22 mouse cellular contexts compared by ENCODE assay signal in the genomic region with DNA sequence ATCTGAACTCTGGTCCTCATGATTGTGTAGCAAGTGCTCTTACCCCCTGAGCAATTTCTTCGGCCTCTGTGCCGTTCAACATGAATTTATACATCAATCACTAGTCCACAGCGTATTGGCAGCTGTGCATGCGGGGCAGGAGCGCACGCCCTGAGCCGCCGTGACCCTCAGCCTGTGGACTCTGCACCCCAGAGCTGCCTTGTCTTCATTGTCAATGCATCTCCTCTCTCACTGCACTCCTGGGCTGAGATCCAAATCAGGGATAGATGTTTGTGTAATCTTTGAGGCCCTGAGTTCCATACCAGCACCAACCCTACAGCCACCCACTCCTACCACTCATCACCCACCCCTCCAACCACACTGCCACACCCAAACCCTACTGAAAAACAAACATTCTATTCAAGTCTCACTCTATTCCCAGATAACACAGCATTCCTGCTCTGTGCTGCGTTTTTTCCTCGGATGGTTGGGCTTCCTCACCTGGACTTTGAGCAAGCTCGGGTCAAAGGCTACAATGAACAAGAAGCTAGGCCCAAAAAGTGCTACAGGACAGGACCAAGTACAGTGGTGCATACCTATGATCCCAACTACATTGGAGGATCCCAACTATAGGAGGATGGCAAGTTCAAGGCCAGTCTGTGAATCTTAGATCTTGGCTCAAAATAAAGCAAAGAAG. TPM values are rescaled to one million over a fixed set of nuclear protein-coding genes. Genes with fewer than 3 reads are reported as not detected.
A peak's percentile ranks its signal among the peaks of the same experiment; 100 is the strongest.
DNase-seq lines count a peak whose midpoint lies in the region; ATAC-seq and TF ChIP-seq lines count a peak whose summit lies in the region.
"Had no signal": no experiment of that assay in that cellular context is flagged by ENCODE, and none has a peak within 500 bp of the region (broad histone marks: within the 10 kb centered on the region; RNA-seq: fewer than 3 reads in every experiment).

No protein-coding gene starts in this region.

- TF ChIP-seq POLR2A in kidney, adult 2 months (IDR thresholded peaks at IDR 0.05; ENCODE audit: low read depth, low read length) = no peak

- ATAC-seq in kidney, embryonic 14.5 days (ENCODE audit: low FRiP score, low TSS enrichment) = no peak
- peak; percentile 35; the same call in 1 of the 2 replicates for ATAC-seq in stomach, embryonic 15.5 days (ENCODE audit: insufficient read depth, low FRiP score, low read depth)
- no peak for ATAC-seq in stomach, postnatal 0 days (ENCODE audit: low FRiP score, low TSS enrichment)
- no peak for ATAC-seq in megakaryocyte progenitor cell, adult 5-6 weeks (replicated peaks; ENCODE audit: poor library complexity)
- ATAC-seq: forebrain, postnatal 0 days; hindbrain, postnatal 0 days had no signal

- H3K9me3 ChIP-seq in kidney, embryonic 14.5 days (ENCODE audit: control insufficient read depth, low read length) = no peaks in the 10 kb centered on the region
- no peaks in the 10 kb centered on the region for H3K9me3 ChIP-seq in stomach, embryonic 15.5 days
- no peaks in the 10 kb centered on the region for H3K9me3 ChIP-seq in stomach, postnatal 0 days (ENCODE audit: control insufficient read depth, low read length)
- H3K9me3 ChIP-seq: embryonic facial prominence, embryonic 15.5 days; heart, embryonic 13.5 days; limb, embryonic 10.5 days; midbrain, embryonic 12.5 days had no signal

- peaks cover 3% of the 10 kb centered on the region; the same call in 1 of the 2 replicates for H3K36me3 ChIP-seq in kidney, adult 2 months (ENCODE audit: control insufficient read depth, insufficient read depth, low read length)
- H3K36me3 ChIP-seq in kidney, embryonic 14.5 days (ENCODE audit: control insufficient read depth, insufficient read depth, low read length) = peaks cover 85% of the 10 kb centered on the region
- peaks cover 48% of the 10 kb centered on the region for H3K36me3 ChIP-seq in stomach, embryonic 15.5 days
- peaks cover 39% of the 10 kb centered on the region for H3K36me3 ChIP-seq in stomach, postnatal 0 days (ENCODE audit: control insufficient read depth, insufficient read depth, low read length)

- no peaks in the 10 kb centered on the region for H3K27me3 ChIP-seq in kidney, adult 2 months (replicated peaks; ENCODE audit: control insufficient read depth, insufficient read depth, low read length)
- no peaks in the 10 kb centered on the region for H3K27me3 ChIP-seq in kidney, embryonic 14.5 days (ENCODE audit: control insufficient read depth, insufficient read depth, low read length)
- no peaks in the 10 kb centered on the region for H3K27me3 ChIP-seq in stomach, embryonic 15.5 days (replicated peaks)
- no peaks in the 10 kb centered on the region for H3K27me3 ChIP-seq in stomach, postnatal 0 days (ENCODE audit: control insufficient read depth, insufficient read depth, low read length)
- H3K27me3 ChIP-seq: embryonic facial prominence, embryonic 15.5 days; heart, embryonic 13.5 days; midbrain, embryonic 12.5 days had no signal

- 58% methylated on average over 11 of the region's 11 CpGs for WGBS in kidney, adult 2 months
- 96% methylated on average over 11 of the region's 11 CpGs for WGBS in kidney, embryonic 14.5 days
- 86% methylated on average over 11 of the region's 11 CpGs for WGBS in stomach, embryonic 15.5 days
- 80% methylated on average over 11 of the region's 11 CpGs for WGBS in stomach, postnatal 0 days

- no peak overlapping the region for H3K4me3 ChIP-seq in kidney, adult 2 months (ENCODE audit: insufficient read depth, low read depth, low read length)
- H3K4me3 ChIP-seq in kidney, embryonic 14.5 days (ENCODE audit: low read length) = no peak overlapping the region
- no peak overlapping the region for H3K4me3 ChIP-seq in stomach, embryonic 15.5 days (replicated peaks)
- H3K4me3 ChIP-seq in stomach, postnatal 0 days (ENCODE audit: low read depth, low read length) = no peak overlapping the region
- H3K4me3 ChIP-seq: embryonic facial prominence, embryonic 15.5 days; heart, embryonic 13.5 days; layer of hippocampus, adult 2 months; limb, embryonic 10.5 days; midbrain, embryonic 12.5 days had no signal

- peak; percentile 86 for DNase-seq in kidney, adult 2 months
- DNase-seq in stomach, postnatal 0 days (ENCODE audit: low spot score) = no peak
- peak; percentile 57 to 65 for DNase-seq in kidney, postnatal 25 days
- DNase-seq in embryo, embryonic 10 days (ENCODE audit: low spot score) = no peak
- DNase-seq in testis, postnatal 14 days (ENCODE audit: low spot score) = no peak
- DNase-seq: cerebellum, adult 8-10 months; forebrain, postnatal 0 days; gastrocnemius, postnatal 25 days; heart, adult 18-20 months; heart, postnatal 14 days; lung, postnatal 10 days; thymus, postnatal 25 days had no signal

- no peak overlapping the region for H3K9ac ChIP-seq in kidney, embryonic 14.5 days (ENCODE audit: low read depth, low read length)
- H3K9ac ChIP-seq in stomach, embryonic 15.5 days = no peak overlapping the region
- no peak overlapping the region for H3K9ac ChIP-seq in stomach, postnatal 0 days (ENCODE audit: low read length)
- H3K9ac ChIP-seq: embryonic facial prominence, embryonic 15.5 days; forebrain, postnatal 0 days; heart, embryonic 13.5 days; liver, embryonic 14.5 days; midbrain, embryonic 12.5 days had no signal

- H3K4me1 ChIP-seq in kidney, adult 2 months (ENCODE audit: control insufficient read depth, insufficient read depth, low read length) = peaks cover 4% of the 10 kb centered on the region; the same call in 1 of the 2 replicates
- no peaks in the 10 kb centered on the region for H3K4me1 ChIP-seq in kidney, embryonic 14.5 days (ENCODE audit: control insufficient read depth, insufficient read depth, low read length)
- H3K4me1 ChIP-seq in stomach, embryonic 15.5 days = no peaks in the 10 kb centered on the region
- H3K4me1 ChIP-seq in stomach, postnatal 0 days (replicated peaks; ENCODE audit: control insufficient read depth, insufficient read depth) = no peaks in the 10 kb centered on the region
- H3K4me1 ChIP-seq: embryonic facial prominence, embryonic 15.5 days; heart, embryonic 13.5 days; limb, embryonic 10.5 days; midbrain, embryonic 12.5 days had no signal

- no peak for TF ChIP-seq CTCF in kidney, adult 2 months (conservative IDR thresholded peaks at IDR 0.05; ENCODE audit: insufficient read depth, insufficient read length, low read depth, low read length)
- TF ChIP-seq CTCF in stomach, postnatal 0 days (IDR thresholded peaks at IDR 0.05; ENCODE audit: low read depth) = no peak

- H3K27ac ChIP-seq in kidney, adult 2 months (ENCODE audit: insufficient read depth, low read depth, low read length) = no peak overlapping the region
- H3K27ac ChIP-seq in kidney, embryonic 14.5 days (ENCODE audit: low read depth, low read length) = no peak overlapping the region
- H3K27ac ChIP-seq in stomach, embryonic 15.5 days = no peak overlapping the region
- H3K27ac ChIP-seq in stomach, postnatal 0 days (replicated peaks) = no peak overlapping the region
- H3K27ac ChIP-seq: embryonic facial prominence, embryonic 15.5 days; heart, embryonic 13.5 days; hindbrain, postnatal 0 days; limb, embryonic 10.5 days; liver, embryonic 14.5 days; midbrain, embryonic 12.5 days had no signal

- no peak overlapping the region for H3K4me2 ChIP-seq in kidney, embryonic 14.5 days (replicated peaks; ENCODE audit: low read depth, low read length)
- H3K4me2 ChIP-seq in stomach, embryonic 15.5 days = no peak overlapping the region
- no peak overlapping the region for H3K4me2 ChIP-seq in stomach, postnatal 0 days (replicated peaks; ENCODE audit: low read depth)
- H3K4me2 ChIP-seq: embryonic facial prominence, embryonic 15.5 days; heart, embryonic 13.5 days; midbrain, embryonic 12.5 days had no signal

- TF ChIP-seq EP300 in stomach, postnatal 0 days (optimal IDR thresholded peaks at IDR 0.05) = no peak

RNA-seq across cellular contexts. Expression of gene Nrde2, which starts 16.5 kb away (rescaled TPM):
- polyA plus RNA-seq in kidney, adult 2 months (2012; rRNA removed) = 8.3 TPM in 2 replicates
- polyA plus RNA-seq in kidney, embryonic 14.5 days (2014; fragmentation: Nextera tagmentation; extraction: Ambion mirVana) = 11.7 and 20.1 TPM in 2 replicates
- 10.3 and 12.2 TPM in 2 replicates for polyA plus RNA-seq in stomach, embryonic 15.5 days (2015; fragmentation: Nextera tagmentation; extraction: Ambion mirVana)
- 5.9 and 6.9 TPM in 2 replicates for polyA plus RNA-seq in stomach, postnatal 0 days (2015; fragmentation: Nextera tagmentation; extraction: Ambion mirVana)
- total RNA-seq in megakaryocyte progenitor cell, adult 5-6 weeks (2015) = 5.9 and 6.5 TPM in 2 replicates
- 24.0 and 29.9 TPM in 2 replicates for total RNA-seq in megakaryocyte progenitor cell, adult 5-6 weeks (2017)

RNA-seq across cellular contexts. Expression of gene Psmc1, which starts 33.0 kb away (rescaled TPM):
- polyA plus RNA-seq in kidney, adult 2 months (2012; rRNA removed) = 42.2 and 51.8 TPM in 2 replicates
- 324 and 348 TPM in 2 replicates for polyA plus RNA-seq in kidney, embryonic 14.5 days (2014; fragmentation: Nextera tagmentation; extraction: Ambion mirVana)
- 206 and 240 TPM in 2 replicates for polyA plus RNA-seq in stomach, embryonic 15.5 days (2015; fragmentation: Nextera tagmentation; extraction: Ambion mirVana)
- 176 and 186 TPM in 2 replicates for polyA plus RNA-seq in stomach, postnatal 0 days (2015; fragmentation: Nextera tagmentation; extraction: Ambion mirVana)
- 236 and 253 TPM in 2 replicates for total RNA-seq in megakaryocyte progenitor cell, adult 5-6 weeks (2015)
- total RNA-seq in megakaryocyte progenitor cell, adult 5-6 weeks (2017) = 265 and 368 TPM in 2 replicates

RNA-seq across cellular contexts. Expression of gene Calm1, which starts 56.2 kb away (rescaled TPM):
- 133 and 185 TPM in 2 replicates for polyA plus RNA-seq in kidney, adult 2 months (2012; rRNA removed)
- 1,237 and 1,509 TPM in 2 replicates for polyA plus RNA-seq in kidney, embryonic 14.5 days (2014; fragmentation: Nextera tagmentation; extraction: Ambion mirVana)
- polyA plus RNA-seq in stomach, embryonic 15.5 days (2015; fragmentation: Nextera tagmentation; extraction: Ambion mirVana) = 1,764 and 1,796 TPM in 2 replicates
- 1,956 and 2,116 TPM in 2 replicates for polyA plus RNA-seq in stomach, postnatal 0 days (2015; fragmentation: Nextera tagmentation; extraction: Ambion mirVana)
- total RNA-seq in megakaryocyte progenitor cell, adult 5-6 weeks (2015) = 340 and 447 TPM in 2 replicates
- total RNA-seq in megakaryocyte progenitor cell, adult 5-6 weeks (2017) = 536 and 549 TPM in 2 replicates

Comparison
In these comparisons a context has a peak if more than half of its experiments do, and no peak if none do; other contexts are left out.
1. DNase-seq: peak in kidney, adult 2 months (single experiment) and kidney, postnatal 25 days (2 of 2); none in stomach, postnatal 0 days (single experiment), embryo, embryonic 10 days (single experiment) and testis, postnatal 14 days (single experiment).